Mouse (Mus musculus) ES-E14 (cell line): Measurements from ENCODE around the gene Acsl1. TPM values are rescaled to one million over a fixed set of nuclear protein-coding genes. Genes with fewer than 3 reads are reported as not detected.

ENCODE experiments used
- DNase-seq: peaks from one replicate; pipeline ENCODE4 v3.0.0-alpha.2; 2013; ENCODE audit warnings: low read depth, low spot score
- H3K27ac ChIP-seq: 2 replicates; pipeline ENCODE4 v1.5.1; 2012; ENCODE audit warnings: low read depth, mild to moderate bottlenecking, low read length, moderate library complexity, mixed read lengths; ENCODE audit not compliant: poor library complexity, insufficient read depth, severe bottlenecking
- H3K36me3 ChIP-seq: 2 replicates; pipeline ENCODE4 v1.6.1; 2012; ENCODE audit warnings: mild to moderate bottlenecking, low read length, moderate library complexity, mixed read lengths; ENCODE audit not compliant: control insufficient read depth, poor library complexity, insufficient read depth, severe bottlenecking
- H3K4me1 ChIP-seq, 2 experiments: fragments of 150-350 bp in 1 of 2; sonication (generic) in 1 of 2; 2 replicates each; pipeline ENCODE4 v1.6.1; 2012; ENCODE audit warnings: low read length in 2 of 2, mild to moderate bottlenecking in 1 of 2, mixed read lengths in 1 of 2; ENCODE audit not compliant: control insufficient read depth in 2 of 2, insufficient read depth in 2 of 2, poor library complexity in 1 of 2
- H3K4me3 ChIP-seq, 2 experiments: fragments of 150-350 bp in 1 of 2; sonication (generic) in 1 of 2; 2 replicates each; pipeline ENCODE4 v1.5.1; 2012; ENCODE audit warnings: low read length in 2 of 2, low read depth in 1 of 2, mild to moderate bottlenecking in 1 of 2, mixed read lengths in 1 of 2; ENCODE audit not compliant: insufficient read depth in 1 of 2, poor library complexity in 1 of 2, severe bottlenecking in 1 of 2
- H3K9ac ChIP-seq: 2 replicates; pipeline ENCODE4 v1.6.1; 2012; ENCODE audit warnings: low read depth, mild to moderate bottlenecking, low read length, mixed read lengths; ENCODE audit not compliant: poor library complexity, insufficient read depth, severe bottlenecking
- H3K9me3 ChIP-seq: fragments of 150-350 bp; sonication (generic); 2 replicates; pipeline ENCODE4 v1.6.1; 2012; ENCODE audit warnings: low read depth, mild to moderate bottlenecking, low read length; ENCODE audit not compliant: control insufficient read depth, insufficient read depth
- CHD2 ChIP-seq: IDR thresholded peaks from 2 replicates; pipeline ENCODE4 v1.6.1; 2014; ENCODE audit warnings: mild to moderate bottlenecking, low read depth, low read length, inconsistent platforms
- HCFC1 ChIP-seq: IDR thresholded peaks from 2 replicates; pipeline ENCODE4 v1.6.1; 2012; ENCODE audit warnings: low read length, inconsistent platforms, borderline replicate concordance; ENCODE audit not compliant: insufficient read depth
- MAFK ChIP-seq: IDR thresholded peaks from 2 replicates; pipeline ENCODE4 v1.6.1; 2014; ENCODE audit warnings: mild to moderate bottlenecking, low read depth, low read length, inconsistent platforms; ENCODE audit not compliant: insufficient read depth
- ZC3H11A ChIP-seq: IDR thresholded peaks from 2 replicates; pipeline ENCODE4 v1.6.1; 2012; ENCODE audit warnings: low read depth, mild to moderate bottlenecking, inconsistent platforms, low read length, borderline replicate concordance
- ZNF384 ChIP-seq: IDR thresholded peaks from 2 replicates; pipeline ENCODE4 v1.6.1; 2012; ENCODE audit warnings: low read depth, low read length, inconsistent platforms
- in situ Hi-C, 2 experiments: fragments of 600-800 bp; cut with MboI; formaldehyde crosslinking; loops; one replicate each; pipeline ENCODE4 v1.15.1; 2025; ENCODE audit warnings: low sequenced_read_pairs in 2 of 2, inconsistent platforms in 1 of 2; ENCODE audit not compliant: unreplicated experiment in 2 of 2
- total RNA-seq: library from RNA; depleted of rRNA; stranded (reverse); fragments of 300-350 nt; gene quantifications from 2 replicates; pipeline ENCODE4 v1.2.3, GENCODE M21; 2012

Acsl1 gene
- total RNA-seq, 1 experiment = 17.4 TPM

- H3K36me3 ChIP-seq = peaks cover 6% of the 10 kb centered on the region; the same call in 1 of the 2 replicates
- no peak for TF ChIP-seq CHD2
- no peak for TF ChIP-seq HCFC1
- TF ChIP-seq ZNF384 = no peak
- TF ChIP-seq MAFK = no peak
- no peak for TF ChIP-seq ZC3H11A
- H3K4me3 ChIP-seq = no peak overlapping the region
- no peak overlapping the region for H3K9ac ChIP-seq
- H3K4me1 ChIP-seq = peaks cover 0 to 4% of the 10 kb centered on the region in 2 experiments; a peak in 1 of 4 replicates
- H3K9me3 ChIP-seq = no peaks in the 10 kb centered on the region
- no peak overlapping the region for H3K27ac ChIP-seq
- DNase-seq = no peak
- in situ Hi-C loops = no loop called here
Observed at GRCm38 (mm10) chr8:46566914-46567529, 96.2 kb downstream of the Acsl1 start.

GRCm38 (mm10) chr8:46567946-46568345, 97.1 kb downstream of the Acsl1 start:
- peaks cover 2% of the 10 kb centered on the region; the same call in 1 of the 2 replicates for H3K36me3 ChIP-seq
- H3K4me1 ChIP-seq = peaks cover 0 to 7% of the 10 kb centered on the region in 2 experiments; a peak in 2 of 4 replicates
- H3K9me3 ChIP-seq = no peaks in the 10 kb centered on the region
- H3K4me3 ChIP-seq = no peak overlapping the region
- H3K9ac ChIP-seq = no peak overlapping the region
- no peak for TF ChIP-seq CHD2
- TF ChIP-seq MAFK = no peak
- TF ChIP-seq ZC3H11A = no peak
- TF ChIP-seq ZNF384 = no peak
- TF ChIP-seq HCFC1 = no peak
- no peak overlapping the region for H3K27ac ChIP-seq
- in situ Hi-C loops = no loop called here
- no peak for DNase-seq

GRCm38 (mm10) chr8:46568942-46569341, 98.1 kb downstream of the Acsl1 start:
- Histone ChIP-seq H3K9ac (no peak overlapping the region), H3K9me3 (no peaks in the 10 kb centered on the region), H3K4me3 (no peak overlapping the region), H3K4me1 (peaks cover 2 to 11% of the 10 kb centered on the region in 2 experiments), H3K27ac (no peak overlapping the region), H3K36me3 (peaks cover 2% of the 10 kb centered on the region; the same call in 1 of the 2 replicates)
- in situ Hi-C loops = no loop called here
- DNase-seq = no peak
- TF ChIP-seq MAFK (no peak), HCFC1 (no peak), ZNF384 (no peak), ZC3H11A (no peak), CHD2 (no peak)

GRCm38 (mm10) chr8:46569659-46570441, 99.0 kb downstream of the Acsl1 start:
- Histone ChIP-seq H3K4me1 (peaks cover 4 to 15% of the 10 kb centered on the region in 2 experiments), H3K36me3 (peaks cover 2% of the 10 kb centered on the region; the same call in 1 of the 2 replicates)

More at GRCm38 (mm10) chr8:46569659-46570441, 99.0 kb downstream of the Acsl1 start:
- no peak overlapping the region for H3K9ac ChIP-seq
- no peak overlapping the region for H3K4me3 ChIP-seq
- no peaks in the 10 kb centered on the region for H3K9me3 ChIP-seq
- in situ Hi-C loops = no loop called here
- DNase-seq = no peak
- no peak overlapping the region for H3K27ac ChIP-seq
- no peak for TF ChIP-seq CHD2
- TF ChIP-seq ZNF384 = no peak
- TF ChIP-seq HCFC1 = no peak
- no peak for TF ChIP-seq ZC3H11A
- TF ChIP-seq MAFK = no peak
